Mouse (Mus musculus) cerebellum, adult 18-20 months (tissue): ENCODE measurements at regions not wholly inside any gene's neighbourhood (a gene's known extent, or its start where the extent isn't known, plus 50 kb on each side); places are given as distances from the start of the nearest gene placed in this dataset.

Experiments used
- DNase-seq, 2 experiments: peaks; one replicate each; pipeline ENCODE4 v3.0.0; 2021

- DNase-seq = no peak
Observed at GRCm38 (mm10) chr10:120551851-120552281, 75.6 kb upstream of the Hmga2 start.

GRCm38 (mm10) chr10:120547164-120547563 lies 70.9 kb upstream of the Hmga2 start:
- DNase-seq = no peak

- DNase-seq = no peak
Observed at GRCm38 (mm10) chr10:120541618-120542017, 65.3 kb upstream of the Hmga2 start.

DNA sequence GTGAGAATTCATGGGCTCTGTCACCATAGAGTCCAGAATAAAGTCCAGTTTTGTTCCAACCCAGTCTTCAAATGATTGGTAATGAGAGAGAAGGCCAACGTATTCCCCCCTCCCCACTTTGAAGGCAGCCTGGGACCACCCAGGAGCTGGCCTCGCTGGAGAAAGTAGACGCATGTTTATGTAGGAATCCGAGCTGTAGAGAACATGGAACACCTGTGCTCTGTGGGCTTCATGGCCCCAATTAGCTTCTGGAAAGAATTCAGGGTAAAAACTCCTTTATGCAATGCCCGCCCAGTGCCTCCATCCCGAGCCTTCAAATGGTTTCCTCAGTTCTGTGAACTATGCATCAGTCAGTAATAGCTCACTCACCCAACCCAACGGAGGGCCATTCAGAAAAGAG lies 62.3 kb upstream of the Hmga2 start:
- DNase-seq = no peak

GRCm38 (mm10) chr10:120528406-120528805 lies 52.1 kb upstream of the Hmga2 start:
- DNase-seq = no peak

DNA sequence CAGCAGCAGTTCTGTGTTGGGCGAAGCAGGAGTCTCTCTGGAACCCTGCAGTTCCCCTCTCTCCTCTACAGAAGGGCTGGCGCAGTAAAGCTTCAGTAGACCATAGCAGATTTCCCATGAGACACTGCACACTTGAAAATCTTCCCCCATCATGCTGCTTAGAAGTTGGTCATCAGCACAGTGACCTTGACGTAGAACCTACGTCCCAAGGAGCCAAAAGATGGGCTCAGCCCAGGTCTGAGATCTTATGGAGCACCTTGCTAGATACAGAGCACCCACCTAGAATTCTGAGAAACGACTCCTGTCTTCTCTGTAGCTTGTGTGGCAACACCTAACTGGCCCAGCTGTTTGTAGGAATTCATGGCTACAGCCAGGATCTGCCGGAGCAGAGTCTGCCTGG lies 51.7 kb upstream of the Hmga2 start:
- no peak for DNase-seq

- DNase-seq = no peak
Observed at GRCm38 (mm10) chr10:120526991-120527390, 50.7 kb upstream of the Hmga2 start.
